Mouse (Mus musculus) erythroblast, embryonic 14.5 days (primary cell): ENCODE measurements around the gene Prickle1.

ENCODE experiments used
- GATA1 ChIP-seq: IDR thresholded peaks from 2 replicates; pipeline ENCODE4 v1.6.1; 2012; ENCODE audit warnings: low read length, inconsistent platforms, mixed read lengths
- TAL1 ChIP-seq: IDR thresholded peaks from 3 replicates; pipeline ENCODE4 v1.6.1; 2012; ENCODE audit warnings: low read length, inconsistent platforms, mixed read lengths

DNA sequence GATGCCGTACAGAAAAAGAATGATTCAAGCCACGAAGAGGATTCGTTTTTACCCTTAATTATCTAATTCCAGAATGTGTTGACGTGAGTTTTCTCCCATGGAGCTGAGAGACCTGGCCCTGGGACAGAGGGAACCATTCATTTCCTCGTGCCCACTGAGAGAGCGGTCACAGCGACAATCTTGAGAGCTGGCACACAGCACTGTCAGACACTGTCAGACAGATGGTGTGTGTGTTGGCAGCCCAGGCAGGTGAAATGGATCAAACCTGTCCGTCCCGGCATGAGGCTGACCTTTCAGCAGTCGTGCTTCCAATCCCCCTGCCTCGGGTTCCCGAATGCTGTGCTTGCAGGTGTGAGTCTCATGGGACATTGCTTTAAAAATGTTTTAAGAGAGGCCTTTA, 37.3 kb downstream of the Prickle1 start:
- TF ChIP-seq TAL1 (no peak), GATA1 (no peak)
